Mouse (Mus musculus) forebrain, embryonic 12.5 days (tissue): Measurements from ENCODE around the gene Atf7ip. TPM values are rescaled to one million over a fixed set of nuclear protein-coding genes. Genes with fewer than 3 reads are reported as not detected.

Source experiments
- ATAC-seq: fragments of 200-750 bp; cut with Nextera tagmentation; 2 replicates; pipeline ENCODE4 v1.8.0; 2017; ENCODE audit warnings: moderate TSS enrichment; ENCODE audit not compliant: low FRiP score
- H3K27ac ChIP-seq: fragments of 300-500 bp; sonication (generic); 2 replicates; pipeline ENCODE4 v1.5.1; 2016; ENCODE audit warnings: mild to moderate bottlenecking
- H3K27me3 ChIP-seq: fragments of 300-500 bp; sonication (generic); 2 replicates; pipeline ENCODE4 v1.6.1; 2016; ENCODE audit warnings: mild to moderate bottlenecking
- H3K36me3 ChIP-seq: fragments of 300-500 bp; sonication (generic); replicated peaks from 2 replicates; pipeline ENCODE4 v1.6.1; 2016; ENCODE audit warnings: mild to moderate bottlenecking
- H3K4me1 ChIP-seq: fragments of 300-500 bp; sonication (generic); 2 replicates; pipeline ENCODE4 v1.6.1; 2016
- H3K4me2 ChIP-seq: fragments of 300-500 bp; sonication (generic); 2 replicates; pipeline ENCODE4 v1.6.1; 2016; ENCODE audit warnings: mild to moderate bottlenecking, moderate library complexity
- H3K4me3 ChIP-seq: fragments of 300-500 bp; sonication (generic); replicated peaks from 2 replicates; pipeline ENCODE4 v1.5.1; 2016; ENCODE audit warnings: mild to moderate bottlenecking
- H3K9ac ChIP-seq: fragments of 300-500 bp; sonication (generic); 2 replicates; pipeline ENCODE4 v1.6.1; 2016; ENCODE audit warnings: mild to moderate bottlenecking
- H3K9me3 ChIP-seq: fragments of 300-500 bp; sonication (generic); 2 replicates; pipeline ENCODE4 v1.6.1; 2016
- WGBS: fragments of 180-500 bp; shearing (Covaris S2); methylation state at CpG from one replicate; pipeline ENCODE4 v1.1.7; 2016; 5-methylcytosine and 5-hydroxymethylcytosine counted together
- polyA plus RNA-seq: library from polyadenylated mRNA; unstranded; fragments of >200 nt; fragmentation: Nextera tagmentation; extraction: Ambion mirVana; gene quantifications from 2 replicates; pipeline ENCODE4 v1.2.1, GENCODE M21; 2016

The Atf7ip gene
- polyA plus RNA-seq, 1 experiment from 2014 or later = 63.2 TPM

- Histone ChIP-seq H3K9ac (no peak overlapping the region), H3K27me3 (0 out of 2 replicates have a peak, but pooled peaks cover 2% of the 10 kb centered on the region), H3K4me3 (no peak overlapping the region), H3K4me2 (no peak overlapping the region), H3K27ac (no peak overlapping the region), H3K9me3 (peaks cover 8% of the 10 kb centered on the region; the same call in 1 of the 2 replicates), H3K4me1 (0 out of 2 replicates have a peak, but pooled peaks cover 3% of the 10 kb centered on the region), H3K36me3 (no peaks in the 10 kb centered on the region)
- no peak for ATAC-seq
These were observed 11.3 kb downstream of the Atf7ip start for GRCm38 (mm10) chr6:136517221-136517620.

DNA sequence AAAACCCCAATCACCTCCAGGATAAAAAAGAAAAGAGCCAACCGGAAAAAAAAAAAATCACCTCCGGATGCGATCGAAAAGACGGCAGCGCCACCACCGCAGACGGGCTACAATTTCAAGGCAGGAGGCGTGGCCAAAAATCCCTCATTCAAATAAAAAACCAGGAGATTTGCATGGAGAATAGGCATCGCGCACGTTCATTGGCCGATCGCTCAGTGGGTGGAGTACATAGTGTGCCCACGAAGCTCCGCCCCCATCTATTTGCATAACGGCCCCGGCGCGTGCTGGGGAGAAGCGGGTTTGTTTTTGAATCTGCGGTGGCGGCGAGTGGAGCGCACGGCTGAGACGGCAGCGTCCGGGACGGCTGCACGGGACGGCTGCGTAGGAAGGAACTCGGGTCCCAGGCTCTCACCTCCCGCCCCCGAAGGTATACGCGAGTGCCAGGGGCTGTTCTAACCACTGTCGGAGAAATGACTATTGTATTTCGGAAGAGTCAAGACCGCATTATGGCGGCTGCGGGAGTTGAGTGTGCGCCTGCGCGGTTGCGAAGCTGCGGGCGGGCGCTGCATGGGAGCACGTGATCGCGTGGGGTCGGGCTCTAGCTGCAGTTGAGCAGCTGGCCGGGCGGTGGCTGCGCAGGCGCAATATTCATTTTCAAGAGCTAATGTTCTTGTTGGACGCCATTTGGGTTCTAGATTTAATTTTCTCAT lies 12.7 kb downstream of the Atf7ip start:
- Histone ChIP-seq H3K9ac (peak overlapping the region; percentile 57), H3K36me3 (peaks cover 11% of the 10 kb centered on the region), H3K9me3 (peaks cover 14% of the 10 kb centered on the region; the same call in 1 of the 2 replicates), H3K27ac (peak overlapping the region; percentile 98), H3K4me1 (0 out of 2 replicates have a peak, but pooled peaks cover 3% of the 10 kb centered on the region), H3K4me2 (peak overlapping the region; percentile 41), H3K4me3 (peak overlapping the region; percentile 60), H3K27me3 (0 out of 2 replicates have a peak, but pooled peaks cover 2% of the 10 kb centered on the region)
- peak; percentile 99 for ATAC-seq
- under 1% methylated on average over 59 of the region's 59 CpGs for WGBS

DNA sequence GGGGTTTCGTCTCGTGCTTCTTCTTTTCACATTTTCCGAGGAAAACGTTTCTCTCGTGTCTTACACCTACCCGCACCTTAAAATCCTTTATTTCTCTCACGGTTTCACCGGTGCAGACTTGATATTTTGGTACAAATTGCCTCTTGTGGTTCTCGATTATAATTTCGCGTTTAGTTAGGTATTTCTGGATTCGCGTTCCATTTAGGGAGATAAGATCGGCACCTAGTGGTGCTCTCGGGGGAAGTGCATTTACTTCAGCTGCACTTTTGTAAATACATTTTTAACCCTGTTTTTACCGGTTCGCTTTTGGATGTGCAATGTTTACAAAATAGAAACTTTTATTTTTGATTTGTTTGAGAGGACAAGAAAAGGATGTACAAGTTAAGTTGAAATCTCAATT lies 13.3 kb downstream of the Atf7ip start:
- H3K27me3 ChIP-seq = 0 out of 2 replicates have a peak, but pooled peaks cover 2% of the 10 kb centered on the region
- H3K4me3 ChIP-seq = peak overlapping the region; percentile 60
- 0 out of 2 replicates have a peak, but pooled peaks cover 3% of the 10 kb centered on the region for H3K4me1 ChIP-seq
- WGBS = 2% methylated on average over 17 of the region's 17 CpGs
- H3K4me2 ChIP-seq = peak overlapping the region; percentile 41
- H3K27ac ChIP-seq = peak overlapping the region; percentile 98
- H3K36me3 ChIP-seq = peaks cover 12% of the 10 kb centered on the region
- ATAC-seq = peak; percentile 1; the same call in 1 of the 2 replicates
- H3K9ac ChIP-seq = peak overlapping the region; percentile 57; the same call in 1 of the 2 replicates
- H3K9me3 ChIP-seq = peaks cover 10% of the 10 kb centered on the region; the same call in 1 of the 2 replicates

GRCm38 (mm10) chr6:136520361-136520760 lies 14.4 kb downstream of the Atf7ip start:
- H3K36me3 ChIP-seq = peaks cover 23% of the 10 kb centered on the region
- 0 out of 2 replicates have a peak, but pooled peaks cover 9% of the 10 kb centered on the region for H3K9me3 ChIP-seq
- H3K4me1 ChIP-seq = 0 out of 2 replicates have a peak, but pooled peaks cover 3% of the 10 kb centered on the region
- 0 out of 2 replicates have a peak, but pooled peaks cover 2% of the 10 kb centered on the region for H3K27me3 ChIP-seq
- H3K9ac ChIP-seq = no peak overlapping the region
- 75% methylated on average over 2 of the region's 2 CpGs for WGBS
- peak overlapping the region; percentile 35 for H3K4me2 ChIP-seq
- no peak overlapping the region for H3K4me3 ChIP-seq
- no peak overlapping the region for H3K27ac ChIP-seq
- ATAC-seq = no peak

DNA sequence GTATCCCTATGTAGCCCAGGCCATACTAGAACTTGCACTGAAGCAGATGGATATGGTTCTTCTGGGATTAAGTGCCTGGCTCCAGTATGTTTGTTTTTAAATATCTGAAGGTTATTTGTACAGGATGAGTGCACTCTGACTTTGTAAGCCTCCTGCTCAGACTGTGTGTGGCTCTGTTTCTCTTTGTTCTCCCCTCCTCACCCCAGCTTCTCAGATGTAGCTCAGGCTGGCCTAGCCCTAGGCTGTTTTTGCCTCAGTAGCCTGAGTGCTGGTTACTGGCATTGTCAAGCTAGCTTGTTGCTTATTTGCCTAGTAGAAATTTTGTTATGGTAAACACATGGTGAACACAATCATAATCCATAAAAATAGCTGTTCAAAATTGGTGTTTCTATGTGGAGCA lies 15.7 kb downstream of the Atf7ip start:
- ATAC-seq = no peak
- Histone ChIP-seq H3K9ac (no peak overlapping the region), H3K4me2 (no peak overlapping the region), H3K9me3 (0 out of 2 replicates have a peak, but pooled peaks cover 14% of the 10 kb centered on the region), H3K4me3 (no peak overlapping the region), H3K36me3 (peaks cover 31% of the 10 kb centered on the region), H3K4me1 (0 out of 2 replicates have a peak, but pooled peaks cover 3% of the 10 kb centered on the region), H3K27me3 (no peaks in the 10 kb centered on the region), H3K27ac (no peak overlapping the region)

DNA sequence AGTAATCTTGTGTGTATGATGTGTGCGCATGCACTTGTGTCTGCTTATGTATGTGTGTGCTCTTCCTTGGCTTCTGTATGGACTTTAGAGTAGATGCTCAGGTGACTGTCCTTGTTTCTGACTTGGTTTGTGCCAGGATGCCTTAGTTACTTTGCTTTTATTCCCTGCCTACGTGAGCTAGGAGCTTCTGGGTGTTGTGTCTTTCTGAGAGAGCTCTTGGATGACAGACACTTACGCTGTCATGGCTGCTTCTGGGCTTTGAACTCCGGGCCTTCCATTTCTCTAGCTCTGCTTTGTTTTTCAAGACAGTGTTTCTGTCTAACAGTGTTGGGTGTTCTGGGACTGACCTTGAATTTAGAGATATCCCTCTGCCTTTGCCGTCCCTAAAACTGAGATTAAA lies 16.7 kb downstream of the Atf7ip start:
- Histone ChIP-seq H3K27ac (no peak overlapping the region), H3K4me2 (no peak overlapping the region), H3K4me3 (no peak overlapping the region), H3K9me3 (peaks cover 15% of the 10 kb centered on the region; the same call in 1 of the 2 replicates), H3K36me3 (peaks cover 31% of the 10 kb centered on the region), H3K9ac (no peak overlapping the region), H3K27me3 (no peaks in the 10 kb centered on the region), H3K4me1 (0 out of 2 replicates have a peak, but pooled peaks cover 3% of the 10 kb centered on the region)
- WGBS = 98% methylated on average over 5 of the region's 5 CpGs
- ATAC-seq = no peak

DNA sequence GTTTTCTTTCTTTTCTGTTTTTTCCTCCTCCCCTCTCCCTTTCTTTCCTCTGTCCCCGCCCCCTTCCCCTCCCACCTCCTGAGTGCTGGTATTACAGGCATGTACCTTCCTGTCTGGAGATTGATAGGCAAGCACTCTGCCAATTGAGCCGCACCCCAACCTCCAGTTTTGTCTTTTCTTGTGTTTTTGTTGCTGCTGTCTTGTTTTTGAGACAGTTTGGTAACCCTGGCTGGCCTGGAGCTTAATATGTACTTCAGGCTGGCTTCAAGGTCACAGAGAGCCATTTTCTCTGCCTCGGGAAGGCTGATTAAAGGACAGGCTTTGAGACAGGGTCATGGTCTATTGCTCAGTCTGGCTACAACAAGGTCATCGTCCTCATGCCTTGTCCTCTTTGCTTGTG lies 18.8 kb downstream of the Atf7ip start:
- H3K4me3 ChIP-seq = no peak overlapping the region
- H3K27ac ChIP-seq = no peak overlapping the region
- H3K36me3 ChIP-seq = peaks cover 41% of the 10 kb centered on the region
- no peaks in the 10 kb centered on the region for H3K27me3 ChIP-seq
- no peak overlapping the region for H3K4me2 ChIP-seq
- ATAC-seq = no peak
- peaks cover 15% of the 10 kb centered on the region; the same call in 1 of the 2 replicates for H3K9me3 ChIP-seq
- no peak overlapping the region for H3K9ac ChIP-seq
- WGBS = 91% methylated on average over 4 of the region's 4 CpGs
- H3K4me1 ChIP-seq = 0 out of 2 replicates have a peak, but pooled peaks cover 3% of the 10 kb centered on the region

GRCm38 (mm10) chr6:136525567-136525966 lies 19.6 kb downstream of the Atf7ip start:
- ATAC-seq = no peak
- WGBS = 96% methylated on average over 4 of the region's 4 CpGs
- H3K27me3 ChIP-seq = no peaks in the 10 kb centered on the region
- no peak overlapping the region for H3K4me3 ChIP-seq
- no peak overlapping the region for H3K4me2 ChIP-seq
- H3K27ac ChIP-seq = no peak overlapping the region
- H3K9ac ChIP-seq = no peak overlapping the region
- peaks cover 41% of the 10 kb centered on the region for H3K36me3 ChIP-seq
- H3K9me3 ChIP-seq = peaks cover 15% of the 10 kb centered on the region; the same call in 1 of the 2 replicates
- 0 out of 2 replicates have a peak, but pooled peaks cover 3% of the 10 kb centered on the region for H3K4me1 ChIP-seq

DNA sequence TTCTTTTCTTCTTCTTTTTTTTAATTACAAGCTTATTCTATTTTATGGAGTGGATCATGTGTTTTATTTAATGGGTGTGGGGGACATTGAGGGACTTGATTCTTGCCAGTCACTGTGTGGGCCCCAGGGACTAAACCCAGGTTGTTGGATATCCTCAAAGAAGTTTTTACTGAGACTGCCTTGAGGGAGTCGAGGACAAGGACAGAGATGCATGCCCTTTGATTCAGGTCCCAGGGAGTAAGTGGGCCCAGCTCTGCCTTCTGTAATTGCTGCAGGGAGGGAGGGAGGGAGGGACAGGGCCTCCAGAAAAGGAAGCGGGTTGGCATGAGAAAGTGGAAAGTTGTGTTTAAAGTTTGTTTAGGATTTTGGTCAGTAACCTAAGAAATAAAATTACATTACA lies 23.2 kb downstream of the Atf7ip start:
- Histone ChIP-seq H3K27ac (no peak overlapping the region), H3K9me3 (peaks cover 8% of the 10 kb centered on the region; the same call in 1 of the 2 replicates), H3K36me3 (peaks cover 30% of the 10 kb centered on the region), H3K27me3 (no peaks in the 10 kb centered on the region), H3K4me1 (peaks cover 13% of the 10 kb centered on the region), H3K4me2 (no peak overlapping the region), H3K9ac (no peak overlapping the region), H3K4me3 (no peak overlapping the region)
- ATAC-seq = no peak
- WGBS = 62% methylated on average over 2 of the region's 2 CpGs

DNA sequence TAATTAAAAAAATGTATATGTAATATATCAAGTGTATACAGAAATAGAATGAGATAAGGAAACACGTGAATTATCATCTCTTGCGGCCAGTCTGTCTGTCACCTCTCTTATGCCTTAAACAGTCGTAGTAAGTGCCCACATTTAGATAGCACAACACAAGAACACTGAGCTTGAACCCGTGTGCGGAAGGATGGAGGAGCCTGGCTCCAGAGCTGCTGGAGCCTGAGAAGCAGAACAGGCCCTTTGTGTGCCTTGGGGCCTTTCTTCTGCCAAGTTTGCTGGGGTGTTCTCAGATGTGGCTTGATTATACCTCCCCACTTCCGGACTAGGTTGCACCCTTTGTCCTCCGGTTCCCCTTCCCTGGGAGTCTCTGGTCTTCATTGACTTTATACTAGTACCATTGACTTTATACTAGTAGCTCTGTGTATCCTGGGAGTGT lies 25.8 kb downstream of the Atf7ip start:
- Histone ChIP-seq H3K36me3 (peaks cover 12% of the 10 kb centered on the region; the same call in 1 of the 2 replicates), H3K4me2 (0 out of 2 replicates have a peak overlapping the region, but pooled peaks have one; percentile 10), H3K4me3 (no peak overlapping the region), H3K4me1 (peaks cover 28% of the 10 kb centered on the region), H3K9me3 (no peaks in the 10 kb centered on the region; the same call in 1 of the 2 replicates), H3K9ac (no peak overlapping the region), H3K27ac (peak overlapping the region; percentile 93), H3K27me3 (no peaks in the 10 kb centered on the region)
- ATAC-seq = peak; percentile 19; the same call in 1 of the 2 replicates
- WGBS = 59% methylated on average over 7 of the region's 7 CpGs

DNA sequence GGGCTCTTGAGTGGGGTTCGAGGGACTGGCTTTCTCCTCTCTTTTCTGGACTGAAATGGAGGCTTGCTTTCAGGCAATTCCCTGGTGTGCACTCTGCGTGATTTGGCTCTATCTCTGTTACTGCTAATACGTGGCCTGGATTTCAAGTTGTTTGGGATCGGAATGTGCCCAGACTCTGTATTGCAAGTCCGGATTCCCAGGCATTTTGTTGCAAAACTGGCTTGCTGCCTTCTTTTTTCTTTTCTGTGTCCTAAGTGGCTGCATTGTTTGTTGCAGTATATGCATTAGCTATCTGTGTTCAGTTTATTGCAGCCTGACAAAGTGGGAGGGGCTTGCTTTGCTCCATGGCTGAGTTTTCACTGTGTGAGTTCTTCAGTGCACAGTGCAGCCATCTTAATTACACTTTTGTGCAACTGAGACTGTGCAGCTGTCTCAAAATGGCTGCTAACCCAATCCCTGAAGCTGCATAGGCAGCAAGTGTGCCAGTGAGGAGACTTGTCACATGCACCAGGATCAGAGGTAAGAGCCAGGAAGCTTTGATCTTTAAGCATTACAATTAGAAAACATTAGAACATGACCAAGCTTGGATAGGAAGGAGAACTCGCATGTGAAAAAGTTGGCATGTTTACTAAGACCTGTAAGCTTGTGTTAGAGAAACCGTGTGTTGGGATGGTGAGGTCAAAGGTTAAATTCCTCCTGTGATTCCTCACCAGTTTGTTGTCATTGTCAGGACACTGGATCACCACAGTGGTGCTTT lies 26.7 kb downstream of the Atf7ip start:
- peak; percentile 89 for ATAC-seq
- Histone ChIP-seq H3K27me3 (no peaks in the 10 kb centered on the region), H3K9me3 (no peaks in the 10 kb centered on the region), H3K4me3 (peak overlapping the region; percentile 14), H3K36me3 (peaks cover 18% of the 10 kb centered on the region; the same call in 1 of the 2 replicates), H3K4me2 (peak overlapping the region; percentile 31; the same call in 1 of the 2 replicates), H3K9ac (no peak overlapping the region), H3K4me1 (peaks cover 28% of the 10 kb centered on the region), H3K27ac (peak overlapping the region; percentile 91)
- 15% methylated on average over 7 of the region's 7 CpGs for WGBS

- peaks cover 28% of the 10 kb centered on the region for H3K4me1 ChIP-seq
- H3K27ac ChIP-seq = no peak overlapping the region
- no peaks in the 10 kb centered on the region for H3K27me3 ChIP-seq
- peak overlapping the region; percentile 17; the same call in 1 of the 2 replicates for H3K4me2 ChIP-seq
- WGBS = 73% methylated on average over 4 of the region's 4 CpGs
- no peak overlapping the region for H3K9ac ChIP-seq
- H3K4me3 ChIP-seq = no peak overlapping the region
- H3K9me3 ChIP-seq = no peaks in the 10 kb centered on the region
- no peak for ATAC-seq
- peaks cover 11% of the 10 kb centered on the region; the same call in 1 of the 2 replicates for H3K36me3 ChIP-seq
These were observed 27.8 kb downstream of the Atf7ip start for GRCm38 (mm10) chr6:136533804-136534203.
